Mouse (Mus musculus) C2C12 (cell line): Measurements from ENCODE around the gene Nxpe2. TPM values are rescaled to one million over a fixed set of nuclear protein-coding genes. Genes with fewer than 3 reads are reported as not detected.

Experiments used
- H3K27me3 ChIP-seq: one replicate; pipeline ENCODE4 v1.6.1; 2011; ENCODE audit not compliant: control insufficient read depth, insufficient read depth, insufficient read length
- H3K36me3 ChIP-seq: one replicate; pipeline ENCODE4 v1.6.1; 2011; ENCODE audit not compliant: control insufficient read depth, insufficient read depth
- H3K4me3 ChIP-seq: one replicate; pipeline ENCODE4 v1.5.1; 2011; ENCODE audit warnings: mild to moderate bottlenecking, control low read depth; ENCODE audit not compliant: poor library complexity, insufficient read depth, severe bottlenecking
- H3K79me2 ChIP-seq: one replicate; pipeline ENCODE4 v1.6.1; 2011; ENCODE audit not compliant: control insufficient read depth, insufficient read depth
- H3K79me3 ChIP-seq: one replicate; pipeline ENCODE4 v1.6.1; 2011; ENCODE audit warnings: low read depth, control low read depth
- H3ac ChIP-seq: one replicate; pipeline ENCODE3; 2011; ENCODE audit warnings: low read depth; ENCODE audit not compliant: control insufficient read depth, insufficient read length
- CEBPB ChIP-seq: IDR thresholded peaks from one replicate; pipeline ENCODE4 v1.6.1; 2011; ENCODE audit warnings: low read depth, mild to moderate bottlenecking, control low read depth, moderate library complexity
- CTCF ChIP-seq: IDR thresholded peaks from one replicate; pipeline ENCODE4 v1.5.1; 2011; ENCODE audit not compliant: control insufficient read depth, insufficient read depth, insufficient read length
- FOSL1 ChIP-seq: IDR thresholded peaks from one replicate; pipeline ENCODE4 v1.8.0; 2011; ENCODE audit warnings: mild to moderate bottlenecking, low read length; ENCODE audit not compliant: poor library complexity, insufficient read depth, severe bottlenecking
- MAX ChIP-seq: IDR thresholded peaks from one replicate; pipeline ENCODE4 v1.6.1; 2011; ENCODE audit warnings: mild to moderate bottlenecking, control low read depth
- MYOD1 ChIP-seq: IDR thresholded peaks from one replicate; pipeline ENCODE4 v1.6.1; 2011; ENCODE audit warnings: low read depth; ENCODE audit not compliant: control insufficient read depth, insufficient read length
- MYOG ChIP-seq: IDR thresholded peaks from one replicate; pipeline ENCODE4 v1.6.1; 2011; ENCODE audit not compliant: control insufficient read depth, insufficient read length; ENCODE audit errors: extremely low read depth
- USF1 ChIP-seq: IDR thresholded peaks from one replicate; pipeline ENCODE4 v1.6.1; 2011; ENCODE audit warnings: low read depth, mild to moderate bottlenecking, control low read depth, moderate library complexity
- polyA plus RNA-seq: library from polyadenylated mRNA; unstranded; fragments of >200 nt; fragmentation: generic; extraction: Trizol; gene quantifications from one replicate; pipeline ENCODE4 v1.2.1, GENCODE M21; 2012; ENCODE audit warnings: missing spikeins

Nxpe2 gene
- polyA plus RNA-seq, 1 experiment = not detected

DNA sequence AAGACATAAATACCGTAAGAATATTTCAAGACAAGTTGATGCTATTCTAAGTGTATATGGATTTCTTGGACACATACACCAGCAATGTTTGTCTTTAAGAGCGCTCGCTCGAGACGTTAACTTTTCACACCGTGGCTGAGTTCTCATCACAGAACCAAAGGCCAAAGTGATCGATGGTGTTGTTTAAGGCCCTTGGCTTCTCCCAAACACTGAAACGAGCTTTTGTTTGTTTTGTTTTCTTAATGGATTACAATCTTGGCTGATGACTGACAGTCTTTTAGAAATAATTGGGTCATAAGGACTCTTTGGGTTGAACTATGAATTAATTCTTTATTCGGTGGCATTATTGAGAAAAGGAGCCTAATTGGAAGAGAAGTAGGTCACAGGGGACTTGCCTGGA is 7.8 kb downstream of the Nxpe2 start:
- no peaks in the 10 kb centered on the region for H3K36me3 ChIP-seq
- H3ac ChIP-seq = no peak overlapping the region
- no peak overlapping the region for H3K4me3 ChIP-seq
- TF ChIP-seq MAX (no peak), CEBPB (no peak), USF1 (no peak), CTCF (no peak), MYOG (no peak), FOSL1 (no peak), MYOD1 (no peak)
- no peaks in the 10 kb centered on the region for H3K79me2 ChIP-seq
- no peaks in the 10 kb centered on the region for H3K27me3 ChIP-seq
- no peaks in the 10 kb centered on the region for H3K79me3 ChIP-seq

- TF ChIP-seq MYOD1 (no peak), CTCF (no peak), MYOG (no peak), FOSL1 (no peak)
- no peaks in the 10 kb centered on the region for H3K36me3 ChIP-seq
- H3ac ChIP-seq = no peak overlapping the region
- H3K27me3 ChIP-seq = no peaks in the 10 kb centered on the region
- H3K79me3 ChIP-seq = no peaks in the 10 kb centered on the region
- H3K4me3 ChIP-seq = no peak overlapping the region
- H3K79me2 ChIP-seq = no peaks in the 10 kb centered on the region
Observed at GRCm38 (mm10) chr9:48340708-48341380, 12.4 kb downstream of the Nxpe2 start.

DNA sequence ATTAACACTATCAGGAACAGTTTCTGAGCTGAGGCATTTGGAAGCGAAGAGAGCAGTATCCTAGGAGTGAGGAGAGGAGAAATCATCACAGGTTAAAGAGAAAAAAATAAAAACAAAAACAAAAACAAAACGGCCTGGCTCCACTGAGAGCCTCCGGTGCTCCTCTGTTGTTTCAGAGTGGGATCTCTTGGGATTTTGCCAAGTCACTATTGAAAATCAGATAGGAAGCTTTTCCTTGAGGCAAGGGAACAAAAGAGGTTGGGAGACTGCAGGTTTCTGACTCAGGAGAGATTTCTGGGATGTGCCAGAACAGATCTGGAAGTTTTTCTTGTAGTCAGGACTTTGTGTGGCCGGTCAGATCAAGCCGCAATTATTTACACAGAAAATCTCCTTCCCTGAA is 13.7 kb downstream of the Nxpe2 start:
- Histone ChIP-seq H3K79me2 (no peaks in the 10 kb centered on the region), H3K4me3 (no peak overlapping the region), H3ac (no peak overlapping the region), H3K27me3 (no peaks in the 10 kb centered on the region), H3K36me3 (no peaks in the 10 kb centered on the region), H3K79me3 (no peaks in the 10 kb centered on the region)
- TF ChIP-seq FOSL1 (no peak), MYOD1 (no peak), CEBPB (no peak), CTCF (no peak), MAX (no peak), MYOG (no peak), USF1 (no peak)

- Histone ChIP-seq H3K79me3 (no peaks in the 10 kb centered on the region), H3K36me3 (no peaks in the 10 kb centered on the region), H3ac (no peak overlapping the region), H3K27me3 (no peaks in the 10 kb centered on the region), H3K4me3 (no peak overlapping the region), H3K79me2 (no peaks in the 10 kb centered on the region)
- TF ChIP-seq FOSL1 = no peak
Observed at GRCm38 (mm10) chr9:48338783-48339455, 14.3 kb downstream of the Nxpe2 start.

DNA sequence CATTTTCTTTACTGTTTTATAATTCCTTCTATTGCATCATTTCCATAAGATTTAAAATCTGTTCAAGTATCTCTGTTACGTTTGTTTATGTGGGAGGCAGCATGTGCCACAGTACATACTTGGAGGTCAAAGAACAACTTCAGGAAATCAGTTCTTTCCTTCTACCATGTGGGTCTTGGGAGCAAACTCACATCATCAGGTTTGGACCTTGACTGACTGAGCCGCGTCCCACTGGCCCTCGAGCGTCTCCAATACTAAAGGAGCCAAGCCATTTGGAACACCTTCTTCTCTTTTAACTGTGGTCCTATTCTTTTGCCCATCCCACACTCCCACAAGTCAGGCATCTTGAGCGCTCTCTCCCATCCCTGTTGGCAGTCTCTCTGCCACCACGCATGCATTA is 23.7 kb downstream of the Nxpe2 start:
- no peak overlapping the region for H3ac ChIP-seq
- H3K27me3 ChIP-seq = no peaks in the 10 kb centered on the region
- no peak for TF ChIP-seq MYOG
- no peak for TF ChIP-seq USF1
- TF ChIP-seq FOSL1 = no peak
- TF ChIP-seq MAX = no peak
- TF ChIP-seq CTCF = no peak
- TF ChIP-seq CEBPB = no peak
- TF ChIP-seq MYOD1 = no peak

GRCm38 (mm10) chr9:48326338-48326737 is 26.9 kb downstream of the Nxpe2 start:
- Histone ChIP-seq H3K27me3 (no peaks in the 10 kb centered on the region), H3K4me3 (no peak overlapping the region)

More for the DNA sequence above, 23.7 kb downstream of the Nxpe2 start:
- no peak overlapping the region for H3K4me3 ChIP-seq
- no peaks in the 10 kb centered on the region for H3K79me3 ChIP-seq
- no peaks in the 10 kb centered on the region for H3K79me2 ChIP-seq
- no peaks in the 10 kb centered on the region for H3K36me3 ChIP-seq

More at GRCm38 (mm10) chr9:48326338-48326737, 26.9 kb downstream of the Nxpe2 start:
- TF ChIP-seq MYOD1 (no peak), USF1 (no peak), MYOG (no peak), FOSL1 (no peak), CTCF (no peak), MAX (no peak), CEBPB (no peak)
- H3K36me3 ChIP-seq = no peaks in the 10 kb centered on the region
- H3K79me2 ChIP-seq = no peaks in the 10 kb centered on the region
- no peaks in the 10 kb centered on the region for H3K79me3 ChIP-seq
- H3ac ChIP-seq = no peak overlapping the region
